Mouse (Mus musculus): ENCODE data around the gene Eapp. TPM values are rescaled to one million over a fixed set of nuclear protein-coding genes. Genes with fewer than 3 reads are reported as not detected.

The Eapp gene
- total and polyA plus RNA-seq, 3 experiments: 43.1 to 53.9 (median 51.5) TPM

GRCm38 (mm10) chr12:54696242-54697002 lies 725 bp upstream of the Eapp start (continued):
- TF ChIP-seq CTCF (conservative IDR thresholded peaks at IDR 0.05 in 1 of 2, IDR thresholded peaks at IDR 0.05 in 1 of 2; ENCODE audit: low read depth in 2 of 2, low read length in 2 of 2) (no peak), NELFE (IDR thresholded peaks at IDR 0.05; ENCODE audit: low read depth, low read length) (peak; percentile 87), MAZ (IDR thresholded peaks at IDR 0.05; ENCODE audit: low read depth, low read length) (peak; percentile 96), ZC3H11A (IDR thresholded peaks at IDR 0.05; ENCODE audit: low read depth, low read length) (no peak), SMC3 (IDR thresholded peaks at IDR 0.05; ENCODE audit: low read depth, low read length) (no peak), RAD21 (IDR thresholded peaks at IDR 0.05; ENCODE audit: low read depth, low read length) (no peak), MAFK (IDR thresholded peaks at IDR 0.05; ENCODE audit: insufficient replicate concordance, low read length) (peak; percentile 84), CHD2 (IDR thresholded peaks at IDR 0.05; ENCODE audit: low read length) (peak; percentile 79), MYC (IDR thresholded peaks at IDR 0.05; ENCODE audit: low read depth, low read length) (peak; percentile 60; the same call in 1 of the 2 replicates), RCOR1 (conservative IDR thresholded peaks at IDR 0.05; ENCODE audit: low read depth, low read length) (peak; percentile 95), HCFC1 (IDR thresholded peaks at IDR 0.05; ENCODE audit: low read depth, low read length) (peak; percentile 77), USF2 (conservative IDR thresholded peaks at IDR 0.05; ENCODE audit: low read depth, low read length) (peak; percentile 39; the same call in 1 of the 2 replicates), KAT2A (IDR thresholded peaks at IDR 0.05; ENCODE audit: insufficient replicate concordance, low read length) (no peak), TCF12 (IDR thresholded peaks at IDR 0.05; ENCODE audit: low read depth, low read length) (peak; percentile 95), MAX (IDR thresholded peaks at IDR 0.05; ENCODE audit: low read length) (peak; percentile 35; the same call in 1 of the 2 replicates)

DNA sequence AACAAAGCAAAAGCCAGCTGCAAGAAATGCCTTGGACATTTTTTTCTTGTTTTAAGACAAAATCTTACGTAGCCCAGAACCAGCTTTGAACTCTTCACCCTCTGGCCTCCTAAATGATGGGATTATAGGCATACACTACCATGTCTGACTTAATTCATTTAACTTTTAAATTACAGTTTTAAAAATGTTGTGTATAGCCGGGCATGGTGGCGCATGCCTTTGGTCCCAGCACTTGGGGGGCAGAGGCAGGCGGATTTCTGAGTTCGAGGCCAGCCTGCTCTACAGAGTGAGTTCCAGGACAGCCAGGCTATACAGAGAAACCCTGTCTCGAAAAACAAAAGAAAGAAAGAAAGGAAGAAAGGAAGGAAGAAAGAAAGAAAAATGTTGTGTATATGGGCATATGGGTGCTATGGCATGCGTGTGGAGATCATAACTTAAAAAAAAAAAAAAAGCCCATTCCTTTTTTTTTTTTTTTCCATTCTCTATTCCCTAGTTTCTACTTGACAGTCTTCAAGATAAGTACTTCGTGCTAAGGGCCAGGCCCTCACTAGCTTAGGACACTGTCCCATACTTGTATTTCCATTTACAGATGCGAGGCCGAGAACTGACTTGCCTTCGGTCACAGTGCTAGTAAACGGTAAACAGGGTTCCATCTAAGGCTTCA lies 718 bp downstream of the Eapp start:
- peak overlapping the region; percentile 82 for H3K27ac ChIP-seq (ENCODE audit: insufficient read depth, low read depth)
- in situ Hi-C loops (cut with MboI; ENCODE audit: low pct_ligation_motif_present, low pct_unique_long_range_greater_than_20kb, low sequenced_read_pairs): no loop called here
- peaks cover 7% of the 10 kb centered on the region for H3K27me3 ChIP-seq (replicated peaks)
- no peak for DNase-seq (ENCODE audit: extremely low read depth)
- H3K9me3 ChIP-seq (replicated peaks; ENCODE audit: low read length): no peaks in the 10 kb centered on the region
- peak overlapping the region; percentile 73 for H3K9ac ChIP-seq (ENCODE audit: insufficient read depth, low read depth)
- dilution Hi-C loops (cut with MboI; ENCODE audit: extremely low pct_ligation_motif_present, extremely low pct_unique_long_range_greater_than_20kb, low sequenced_read_pairs): no loop called here
- TF ChIP-seq MAZ (IDR thresholded peaks at IDR 0.05; ENCODE audit: low read depth, low read length) (no peak), TCF12 (IDR thresholded peaks at IDR 0.05; ENCODE audit: low read depth, low read length) (no peak), NELFE (IDR thresholded peaks at IDR 0.05; ENCODE audit: low read depth, low read length) (no peak), SMC3 (IDR thresholded peaks at IDR 0.05; ENCODE audit: low read depth, low read length) (no peak), PAX5 (IDR thresholded peaks at IDR 0.05; ENCODE audit: low read length) (no peak), E2F4 (IDR thresholded peaks at IDR 0.05; ENCODE audit: insufficient replicate concordance, low read depth, low read length) (no peak)
- H3K79me2 ChIP-seq (replicated peaks; ENCODE audit: control insufficient read depth, extremely low read depth, insufficient read depth, poor library complexity, severe bottlenecking): peaks cover 21% of the 10 kb centered on the region
- peak overlapping the region; percentile 68 to 79 (median 76) for H3K4me3 ChIP-seq (replicated peaks in 1 of 3; ENCODE audit: low read depth in 2 of 3, low read length in 2 of 3, poor library complexity in 1 of 3)
- H3K36me3 ChIP-seq (replicated peaks in 1 of 2; ENCODE audit: control insufficient read depth in 1 of 2, insufficient read depth in 1 of 2, low read length in 1 of 2): peaks cover 19 to 30% of the 10 kb centered on the region in 2 experiments
- peaks cover 3 to 21% of the 10 kb centered on the region in 2 experiments for H3K4me1 ChIP-seq (ENCODE audit: control insufficient read depth in 1 of 2, insufficient read depth in 2 of 2)
- peak overlapping the region; percentile 86 for H3K4me2 ChIP-seq (ENCODE audit: insufficient read depth, low read depth, poor library complexity, severe bottlenecking)
